Mouse (Mus musculus): Measurements from ENCODE around the gene Syngap1.
"Not testable (repeated sequence)": the region's sequence is repeated elsewhere in the genome, so short reads cannot be mapped to it uniquely, and the experiment has no call there.

Syngap1 gene

DNA sequence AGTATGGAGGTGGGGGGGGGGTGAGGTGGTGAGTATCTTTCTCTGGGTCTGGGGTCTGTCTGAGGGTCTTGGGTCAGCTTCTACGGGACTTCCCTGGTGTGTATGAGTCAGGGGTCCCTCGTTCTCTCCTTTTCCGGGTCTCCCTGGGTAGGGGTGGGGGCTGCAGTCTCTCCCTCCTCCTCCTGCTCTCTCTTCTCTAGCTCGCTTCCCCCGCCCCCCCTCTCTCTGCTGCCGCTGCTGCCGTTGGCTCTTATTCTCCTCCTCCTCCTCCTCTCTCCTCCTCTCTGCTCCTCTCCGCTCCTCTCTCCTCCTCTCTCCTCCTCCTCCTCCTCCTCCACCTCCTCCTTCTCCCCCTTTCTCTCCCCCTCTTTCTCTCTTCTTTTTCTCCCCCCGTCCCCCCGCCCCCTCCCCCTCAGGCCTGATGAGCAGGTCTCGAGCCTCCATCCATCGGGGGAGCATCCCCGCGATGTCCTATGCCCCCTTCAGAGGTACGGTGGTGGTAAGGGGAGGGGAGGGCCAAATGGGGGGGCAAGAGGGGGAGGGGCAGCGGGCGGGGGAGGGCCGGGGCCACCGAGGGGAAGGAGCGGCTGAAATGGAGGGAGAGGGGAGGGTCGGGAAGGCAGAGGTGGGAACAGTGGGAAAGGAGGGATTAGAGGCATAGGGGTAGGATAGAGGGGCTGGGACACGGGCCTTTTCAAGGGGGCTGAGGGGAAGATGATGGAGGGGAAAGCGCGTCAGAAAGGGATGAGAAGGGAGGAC lies at the start of gene Syngap1:
Gene Syngap1 (plus strand): TSS at position 223 of the 759 bp plus-strand sequence.
- DNase-seq (ENCODE audit: extremely low spot score, low spot score), result peak; percentile 60

DNA sequence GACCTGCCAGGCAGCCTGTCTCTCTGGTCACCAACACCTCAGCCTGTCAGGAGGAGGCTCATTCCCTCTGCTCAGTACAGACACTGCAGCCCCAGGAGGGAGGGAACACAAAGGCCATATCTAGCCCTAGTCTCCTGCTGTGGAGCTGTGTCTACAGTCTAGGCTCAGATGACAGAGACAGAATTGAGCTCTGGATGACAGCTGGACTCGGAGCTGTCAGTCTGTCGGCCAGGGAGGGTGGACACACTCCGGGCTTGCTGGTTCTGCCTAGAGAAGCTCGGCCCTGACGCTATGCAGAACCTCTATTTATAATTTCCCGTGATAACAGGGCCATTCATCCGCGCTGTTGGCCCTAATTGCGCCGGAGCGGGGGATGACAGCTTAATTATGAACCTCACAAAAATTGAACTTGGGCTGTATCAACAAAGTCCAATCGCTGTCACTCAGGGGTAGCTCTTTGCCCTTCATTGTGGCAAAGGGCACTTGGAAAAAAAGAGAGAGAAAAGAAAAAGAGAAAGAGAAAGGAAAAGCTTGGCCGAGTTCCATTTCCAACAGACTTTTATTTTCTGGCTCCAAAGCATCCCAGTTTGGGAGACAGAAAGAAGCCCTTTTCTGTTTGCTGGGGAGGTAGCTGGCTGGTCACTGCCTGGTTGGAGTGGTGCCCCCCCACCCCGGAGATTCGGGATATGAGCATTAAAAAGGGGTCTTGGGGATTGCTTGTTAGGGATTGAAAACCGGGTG lies 48.2 kb upstream of the Syngap1 start:
- DNase-seq (ENCODE audit: extremely low spot score, low spot score), result no peak

DNA sequence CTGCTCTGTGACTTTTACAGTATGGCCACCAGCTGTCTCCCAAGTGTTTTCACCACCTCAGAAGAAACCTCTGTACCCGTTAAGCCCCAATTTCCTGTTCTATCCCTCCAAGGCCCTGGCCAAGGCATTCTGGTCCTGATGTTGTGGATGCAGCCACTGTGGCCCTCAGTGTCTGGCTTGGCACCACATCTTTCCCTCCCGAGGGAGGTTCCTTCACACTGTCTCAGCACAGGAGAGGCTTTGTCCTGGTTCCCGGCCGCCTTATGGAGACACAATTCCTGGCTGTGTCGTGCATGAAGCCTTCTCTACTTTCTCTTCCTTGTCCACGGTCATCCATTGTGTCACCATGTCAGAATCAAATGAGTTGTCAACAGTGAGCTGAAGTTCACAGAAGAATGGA lies 47.6 kb upstream of the Syngap1 start:
- no peak for DNase-seq (ENCODE audit: extremely low spot score, low spot score)

DNA sequence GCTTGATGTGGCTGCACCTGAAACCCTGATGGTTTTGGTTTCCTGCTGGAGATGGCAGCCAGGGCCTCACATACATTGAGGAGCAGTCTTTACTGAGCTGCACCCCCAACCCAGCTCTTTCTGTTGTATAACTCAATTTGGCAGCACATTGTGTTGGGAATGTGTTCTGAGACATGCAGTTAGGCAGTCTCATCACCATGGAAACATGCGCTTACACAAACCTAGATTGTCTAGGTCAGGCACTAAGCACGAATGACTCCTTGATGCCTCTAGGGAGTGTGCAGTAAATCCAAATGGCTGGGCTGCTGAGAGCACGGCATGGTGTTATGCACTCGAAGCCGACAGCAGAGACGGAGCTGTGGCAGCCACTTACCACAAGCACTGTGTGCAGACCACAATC lies 46.7 kb upstream of the Syngap1 start:
- no peak for DNase-seq (ENCODE audit: extremely low spot score, low spot score)

DNA sequence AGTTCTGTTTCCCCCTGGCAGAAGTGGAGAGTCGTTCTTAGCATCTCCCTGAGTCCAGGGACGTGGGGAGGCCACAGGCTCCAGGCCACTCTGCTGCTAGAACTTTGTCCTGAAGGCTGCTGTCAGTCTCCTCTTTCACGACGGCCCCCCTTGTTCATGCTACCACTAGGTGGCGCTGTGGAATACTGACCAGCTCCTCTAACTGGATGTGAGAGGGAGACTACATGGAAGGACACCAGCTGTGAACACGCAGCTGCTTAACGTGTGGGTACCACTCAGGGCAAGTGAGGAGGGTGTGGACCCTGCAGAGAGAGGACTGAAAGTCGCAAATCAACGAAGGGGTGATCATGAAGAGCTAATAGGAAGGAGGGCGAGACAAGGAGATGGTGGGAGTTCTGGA lies 45.5 kb upstream of the Syngap1 start:
- DNase-seq (ENCODE audit: extremely low spot score, low spot score), result peak; percentile 74

DNA sequence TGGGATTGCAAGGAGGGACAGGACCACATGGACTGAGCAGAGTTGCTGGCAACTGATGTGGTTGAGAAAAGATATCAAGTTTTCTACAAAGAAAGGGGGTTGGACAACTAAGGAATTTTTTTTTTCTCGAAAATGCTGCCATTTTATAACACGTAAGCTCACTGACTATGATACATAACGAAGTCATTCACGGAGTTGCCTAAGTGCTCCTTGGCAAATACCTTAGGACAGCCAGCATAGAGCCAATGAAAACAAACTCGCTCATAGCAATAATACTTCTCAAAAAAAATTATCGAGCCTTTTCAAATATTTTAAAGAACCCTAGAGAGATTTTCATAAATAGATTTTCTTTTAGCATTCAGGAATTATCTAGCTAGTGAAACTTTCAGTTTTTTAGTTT lies 40.1 kb upstream of the Syngap1 start:
- no peak for DNase-seq (ENCODE audit: extremely low spot score, low spot score)

DNA sequence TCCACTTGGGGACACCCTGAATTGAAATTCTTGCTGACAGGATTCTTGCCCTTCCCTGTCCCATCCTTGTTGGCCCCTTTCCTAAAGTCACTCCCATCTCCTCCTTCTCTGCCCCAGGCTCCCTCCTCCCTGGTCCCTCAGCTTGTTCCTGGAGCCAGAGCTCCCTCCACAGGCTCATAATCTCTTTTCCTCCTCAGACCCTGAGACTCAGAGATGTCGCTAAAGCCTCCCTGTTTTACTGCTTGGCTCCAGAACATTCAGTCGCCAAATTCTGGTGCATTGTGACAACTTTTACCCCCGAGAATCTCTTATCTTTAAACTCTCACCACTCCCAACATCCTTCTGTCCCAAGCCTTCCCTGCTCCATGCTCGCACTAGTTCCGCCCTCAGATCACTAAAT lies 36.7 kb upstream of the Syngap1 start:
- DNase-seq (ENCODE audit: extremely low spot score, low spot score), result no peak

DNA sequence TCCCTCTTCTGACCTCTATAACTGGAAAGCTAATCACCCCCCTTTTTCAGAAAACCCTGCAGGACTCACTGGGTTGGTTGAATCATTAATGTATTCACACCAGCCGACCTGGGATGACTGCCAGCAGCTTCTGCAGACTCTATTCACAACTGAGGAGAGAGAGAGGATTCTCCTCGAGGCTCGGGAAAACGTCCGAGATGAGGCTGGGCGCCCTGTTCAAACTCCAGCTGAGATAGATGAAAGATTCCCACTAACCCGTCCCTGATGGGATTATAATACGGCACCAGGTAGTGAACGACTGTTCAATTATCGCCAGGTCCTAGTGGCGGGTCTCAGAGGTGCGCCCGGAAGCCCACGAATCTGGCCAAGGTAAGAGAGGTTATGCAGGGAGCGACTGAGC lies 33.5 kb upstream of the Syngap1 start:
- DNase-seq (ENCODE audit: extremely low spot score, low spot score), result not testable (repeated sequence)

DNA sequence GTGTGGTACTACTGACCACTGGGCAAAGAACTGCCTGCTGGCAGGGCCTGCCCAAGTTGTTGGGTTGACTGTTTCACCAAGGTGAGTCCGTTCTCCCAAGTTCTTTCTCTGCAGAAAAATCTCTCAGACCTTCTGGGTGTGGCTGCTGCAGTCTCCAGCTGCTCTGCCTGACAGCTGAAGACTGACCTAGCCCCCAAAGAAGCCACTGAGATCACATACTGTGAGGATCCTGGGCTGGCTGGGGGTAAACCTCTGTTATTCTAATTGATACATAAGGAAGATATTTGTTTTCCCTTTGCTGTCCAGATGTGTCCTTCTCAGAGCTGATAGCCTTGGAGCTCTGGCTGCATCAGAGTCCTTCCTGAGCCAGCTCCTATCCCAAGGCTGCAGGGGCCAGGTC lies 25.8 kb upstream of the Syngap1 start:
- no peak for DNase-seq (ENCODE audit: extremely low spot score, low spot score)

DNA sequence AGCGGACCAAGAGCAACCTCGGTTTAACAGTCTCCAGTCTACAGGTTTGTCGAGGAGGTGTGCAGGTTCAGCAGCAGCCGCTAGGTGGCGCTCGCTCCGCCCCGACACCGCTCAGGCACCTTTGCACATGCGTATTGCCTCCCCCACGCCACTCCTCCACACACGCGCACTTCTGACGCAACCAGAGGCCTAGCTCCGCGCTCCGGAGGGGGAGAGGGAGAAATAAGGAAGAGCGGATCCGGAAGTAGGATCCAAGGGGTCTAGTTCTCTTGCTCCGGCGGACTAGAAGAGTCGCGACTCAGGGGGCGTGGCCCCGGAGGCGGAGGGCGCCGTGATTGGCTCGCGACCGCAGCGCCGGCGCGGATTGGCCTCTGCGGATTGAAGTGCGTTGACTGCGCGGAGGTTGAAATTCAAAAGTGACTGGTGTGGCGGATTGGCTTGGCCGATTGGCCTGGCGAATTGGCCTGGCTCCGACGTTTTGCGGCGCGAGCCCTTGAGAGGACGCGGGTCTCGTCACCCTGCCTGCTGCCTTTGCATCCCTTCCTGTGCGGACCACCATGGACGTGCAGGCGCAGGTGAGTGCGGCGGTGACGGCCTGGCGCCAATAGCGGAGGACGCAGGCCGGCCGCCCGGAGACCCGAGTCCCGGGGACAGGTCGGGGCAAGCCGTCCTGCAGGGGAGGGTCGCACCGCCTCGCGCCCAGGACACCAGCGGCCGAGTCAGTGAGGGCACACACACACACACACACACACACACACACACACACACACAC lies 24.2 kb upstream of the Syngap1 start, which contains the start of gene Kifc5b:
Gene Kifc5b (plus strand): TSS at position 381 of the 772 bp plus-strand sequence.
- peak; percentile 100 for DNase-seq (ENCODE audit: extremely low spot score, low spot score)

DNA sequence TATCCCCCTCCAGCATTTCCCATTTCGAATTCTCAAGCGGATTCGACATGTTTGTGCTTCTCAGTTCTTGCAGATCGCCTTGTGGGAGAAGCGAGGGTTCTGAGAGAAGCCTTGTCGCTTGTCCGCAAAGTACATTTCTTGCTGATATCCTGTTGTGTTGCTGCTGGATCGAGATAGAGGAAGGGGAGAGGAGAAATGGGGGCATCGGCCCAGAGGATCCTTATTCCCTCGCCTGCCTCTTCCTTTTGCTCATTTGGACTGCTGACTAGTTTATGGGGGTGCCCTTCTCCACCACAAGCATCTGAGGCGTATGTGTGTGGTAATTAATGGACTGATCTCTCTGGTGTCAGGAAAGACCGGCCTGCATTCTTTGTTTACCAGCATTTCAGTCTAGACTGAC lies 23.5 kb upstream of the Syngap1 start:
- DNase-seq (ENCODE audit: extremely low spot score, low spot score), result not testable (repeated sequence)

DNA sequence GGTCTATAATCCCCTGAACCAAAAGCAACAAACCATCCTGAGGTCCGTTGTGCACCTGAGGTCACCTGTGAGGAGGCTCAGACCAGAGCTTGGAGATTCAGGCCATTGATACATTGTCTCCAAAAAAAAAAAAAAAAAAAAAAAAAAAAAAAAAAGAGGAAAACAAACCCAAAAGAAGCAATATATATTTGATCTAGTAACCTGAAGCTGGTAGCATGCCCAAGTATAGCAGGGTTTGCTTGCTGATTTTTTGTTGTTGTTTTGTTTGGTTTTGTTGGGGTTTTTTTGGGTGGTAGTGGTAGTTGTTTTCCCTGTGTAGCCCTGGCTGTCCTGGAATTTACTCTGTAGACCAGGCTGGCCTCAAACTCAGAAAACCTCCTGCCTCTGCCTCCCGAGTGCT lies 22.7 kb upstream of the Syngap1 start:
- DNase-seq (ENCODE audit: extremely low spot score, low spot score), result no peak

DNA sequence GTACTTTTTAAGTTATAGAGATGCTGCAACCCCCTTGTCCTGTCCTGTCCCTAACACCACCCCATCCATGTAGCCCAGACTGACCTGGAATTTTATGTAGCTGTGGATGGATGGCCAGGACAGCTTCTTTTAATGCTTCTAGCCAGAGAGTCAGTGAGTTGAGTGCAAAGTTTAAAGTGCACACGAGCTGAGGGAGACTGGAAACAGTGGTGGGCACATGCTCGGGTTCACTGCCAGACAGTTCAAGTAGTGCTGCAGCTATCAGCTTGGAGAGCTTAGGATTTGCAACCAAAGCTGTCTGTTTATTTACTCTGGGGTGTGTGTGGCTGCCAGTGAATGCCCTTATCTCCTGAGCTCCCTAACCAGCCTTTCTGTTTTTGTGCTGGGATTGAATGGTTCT lies 21.5 kb upstream of the Syngap1 start:
- not testable (repeated sequence) for DNase-seq (ENCODE audit: extremely low spot score, low spot score)

DNA sequence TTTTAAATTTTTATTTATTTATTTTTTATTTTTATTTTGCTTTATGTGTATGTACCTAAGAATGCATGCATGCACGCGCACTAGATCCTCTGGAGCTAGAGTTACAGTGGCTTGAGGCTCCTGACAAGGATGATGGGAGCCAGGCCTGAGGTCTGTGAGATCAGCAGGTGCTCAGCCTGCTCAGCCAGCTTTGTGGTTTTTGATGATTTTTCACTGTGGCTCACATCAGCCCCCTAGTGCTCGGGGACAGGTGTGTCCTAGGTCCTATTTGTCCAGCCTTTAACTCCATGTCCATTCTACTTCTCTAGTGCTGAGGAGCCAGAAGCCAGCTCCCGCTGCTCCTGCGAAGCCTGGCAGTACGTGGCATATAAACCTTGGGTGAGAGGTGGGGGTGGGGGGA lies 18.7 kb upstream of the Syngap1 start:
- not testable (repeated sequence) for DNase-seq (ENCODE audit: extremely low spot score, low spot score)

DNA sequence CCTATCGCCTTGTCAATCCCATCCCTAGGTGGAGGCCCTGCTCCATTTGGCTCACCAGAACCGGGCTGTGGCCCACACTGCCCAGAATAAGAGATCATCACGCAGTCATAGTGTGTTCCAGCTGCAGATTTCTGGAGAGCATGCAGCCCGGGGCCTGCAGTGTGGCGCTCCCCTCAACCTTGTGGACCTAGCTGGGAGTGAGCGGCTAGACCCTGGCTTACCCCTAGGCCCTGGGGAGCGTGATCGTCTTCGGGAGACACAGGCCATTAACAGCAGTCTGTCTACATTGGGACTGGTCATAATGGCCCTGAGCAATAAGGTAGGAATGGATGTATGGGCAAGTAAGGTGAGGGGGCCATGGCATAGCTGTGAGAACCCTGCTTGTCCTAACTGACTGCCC lies 15.6 kb upstream of the Syngap1 start:
- not testable (repeated sequence) for DNase-seq (ENCODE audit: extremely low spot score, low spot score)

DNA sequence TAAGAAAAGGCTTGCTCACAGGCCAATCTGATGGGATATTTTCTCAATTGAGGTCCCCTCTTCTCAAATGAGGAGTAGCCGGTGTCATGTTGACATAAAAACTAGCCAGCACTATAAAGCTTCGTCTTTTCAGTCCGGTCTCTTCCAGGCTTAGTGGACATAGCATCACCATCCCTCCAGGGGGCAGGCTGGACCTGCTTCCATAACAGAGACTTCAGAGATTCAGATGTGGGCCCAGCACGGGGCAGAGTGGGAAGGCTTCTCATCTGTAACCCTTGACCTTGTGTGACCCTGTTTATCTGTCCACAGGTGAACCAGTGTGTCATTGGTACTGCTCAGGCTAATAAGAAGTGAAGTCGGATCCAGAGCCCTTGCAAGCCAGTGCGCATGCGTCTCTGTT lies 9.3 kb upstream of the Syngap1 start:
- DNase-seq (ENCODE audit: extremely low spot score, low spot score), result not testable (repeated sequence)

DNA sequence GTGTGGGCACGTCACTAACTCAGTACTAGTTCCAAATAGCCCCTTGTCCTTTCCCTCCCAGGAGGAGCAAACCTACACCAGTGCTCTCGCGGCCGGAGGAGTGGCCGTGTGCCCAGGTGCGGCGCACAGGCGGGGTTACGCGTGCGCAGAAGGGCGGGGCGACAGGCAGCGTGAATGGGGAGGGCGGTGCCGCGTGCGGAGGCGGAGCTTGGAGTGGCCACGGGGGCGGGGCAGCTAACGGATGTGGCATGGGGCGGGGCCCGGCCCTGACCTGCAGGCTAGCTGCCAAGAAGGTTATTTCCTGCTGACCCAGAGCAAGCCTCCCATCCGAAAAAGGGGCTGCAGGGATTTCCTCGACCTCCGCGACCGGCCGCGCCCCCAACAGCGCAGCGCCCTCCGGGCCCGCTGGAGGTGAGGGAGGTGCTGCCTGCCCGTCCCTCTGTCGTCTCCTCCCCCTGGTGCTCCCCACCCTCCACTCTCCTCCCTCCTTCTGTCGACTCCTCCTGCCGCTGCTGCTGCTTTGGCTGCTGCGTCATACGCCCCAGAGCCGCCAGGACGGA lies 8.1 kb upstream of the Syngap1 start, which contains the start of gene Phf1:
Gene Phf1 (plus strand): TSS at position 214 of the 560 bp plus-strand sequence.
- peak; percentile 95 for DNase-seq (ENCODE audit: extremely low spot score, low spot score)

DNA sequence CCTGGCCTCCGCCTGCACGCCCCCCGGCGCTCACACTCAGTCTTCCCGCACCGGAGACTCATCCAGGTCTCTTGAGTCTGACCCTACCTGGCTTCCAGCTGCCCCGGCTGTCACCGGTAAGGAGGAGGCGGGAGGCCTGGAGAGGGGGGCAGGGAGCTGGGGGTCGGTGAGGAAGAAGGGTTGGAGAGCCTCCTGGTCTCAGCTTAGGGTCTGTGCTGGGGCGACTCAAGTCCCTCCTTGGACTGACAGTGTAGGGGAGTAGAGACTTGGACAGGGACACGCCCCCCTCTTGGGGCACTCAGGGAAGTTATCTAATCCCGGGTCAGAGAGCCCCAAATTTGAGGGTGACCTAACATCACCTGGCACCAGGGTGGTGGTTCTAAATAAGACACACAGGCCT lies 7.6 kb upstream of the Syngap1 start:
- DNase-seq (ENCODE audit: extremely low spot score, low spot score), result no peak

DNA sequence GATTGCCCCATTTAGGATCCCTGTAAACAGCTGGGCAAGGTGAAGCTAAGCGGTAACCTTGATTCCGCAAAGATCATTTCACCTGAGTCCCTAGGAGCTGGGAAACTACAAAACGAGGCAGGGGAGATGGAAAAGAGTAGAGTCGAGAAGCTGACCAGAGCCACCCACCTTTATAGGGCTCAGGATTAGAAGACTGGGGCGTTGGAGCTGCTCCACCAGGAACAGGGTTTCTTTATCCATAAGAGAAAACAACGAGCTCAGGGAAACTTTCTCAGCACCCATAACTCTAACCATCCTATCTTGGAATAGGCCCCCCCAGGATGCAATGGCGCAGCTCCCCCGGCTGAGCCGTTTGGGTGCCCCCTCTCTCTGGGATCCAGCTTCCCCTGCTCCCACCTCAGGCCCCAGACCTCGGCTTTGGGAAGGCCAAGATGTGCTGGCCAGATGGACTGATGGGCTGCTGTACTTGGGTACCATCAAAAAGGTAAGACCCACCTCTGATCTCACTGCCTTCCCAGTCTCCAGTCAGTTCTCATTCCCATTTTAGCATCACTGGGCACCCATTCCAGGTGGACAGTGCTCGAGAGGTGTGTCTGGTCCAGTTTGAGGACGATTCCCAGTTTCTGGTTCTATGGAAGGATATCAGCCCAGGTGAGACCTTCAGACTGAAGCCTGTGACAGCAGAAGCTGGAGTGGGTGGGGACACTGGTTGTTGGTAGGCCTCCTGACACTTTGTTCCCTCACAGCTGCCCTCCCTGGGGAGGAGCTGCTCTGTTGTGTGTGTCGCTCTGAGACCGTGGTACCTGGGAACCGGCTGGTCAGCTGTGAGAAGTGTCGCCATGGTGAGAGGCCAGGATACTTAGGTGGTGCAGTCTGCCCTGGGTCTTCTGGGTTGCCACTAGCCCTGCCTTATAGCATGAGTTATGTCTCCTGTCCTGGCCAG lies 6.9 kb upstream of the Syngap1 start:
- no peak for DNase-seq (ENCODE audit: extremely low spot score, low spot score)

DNA sequence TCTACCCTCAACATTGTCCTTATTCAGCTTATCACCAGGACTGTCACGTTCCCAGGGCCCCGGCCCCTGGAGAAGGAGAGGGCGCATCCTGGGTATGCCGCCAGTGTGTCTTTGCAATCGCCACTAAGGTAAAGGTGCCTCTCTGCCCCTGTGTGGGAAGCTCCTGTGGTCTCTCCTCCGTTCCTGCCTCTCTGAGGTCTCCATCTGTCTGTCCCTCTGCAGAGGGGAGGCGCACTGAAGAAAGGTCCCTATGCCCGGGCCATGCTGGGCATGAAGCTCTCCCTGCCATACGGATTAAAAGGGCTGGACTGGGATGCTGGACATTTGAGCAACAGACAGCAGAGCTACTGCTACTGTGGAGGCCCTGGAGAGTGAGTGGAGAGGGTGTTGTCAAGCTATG lies 6.0 kb upstream of the Syngap1 start:
- no peak for DNase-seq (ENCODE audit: extremely low spot score, low spot score)
